Mouse (Mus musculus): ENCODE results near the gene Otog.

DNA sequence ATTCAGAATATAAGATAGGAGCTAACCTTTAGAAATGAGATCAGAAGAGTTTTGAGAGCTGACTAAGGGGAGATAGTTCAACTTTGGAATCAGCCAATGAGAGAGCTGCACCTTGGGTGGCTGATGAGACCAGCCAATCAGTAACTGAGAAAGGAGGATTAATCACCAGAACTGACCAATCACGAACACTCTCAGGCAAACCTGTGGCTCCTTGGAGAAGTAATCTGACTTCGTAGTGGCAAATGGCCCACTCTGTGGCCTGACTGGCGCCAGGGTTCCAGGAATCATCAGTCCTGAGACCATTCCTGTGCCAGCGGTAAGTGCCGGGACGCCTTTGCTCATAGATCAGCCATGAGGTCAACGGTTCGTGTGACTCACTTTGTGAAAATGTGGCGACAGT, 96.6 kb downstream of the Otog start:
- TF ChIP-seq POLR2A (IDR thresholded peaks at IDR 0.05; ENCODE audit: control insufficient read depth, low read depth, low read length) (no peak), CTCF (IDR thresholded peaks at IDR 0.05; ENCODE audit: control insufficient read depth, insufficient read depth, insufficient replicate concordance, low read depth, low read length) (no peak)

Measured in testis, adult 2 months (tissue).